Mouse (Mus musculus) liver, embryonic 14.5 days (tissue): ENCODE data around the gene Ooep. TPM values are rescaled to one million over a fixed set of nuclear protein-coding genes. Genes with fewer than 3 reads are reported as not detected.

Source experiments
- ATAC-seq: fragments of 200-750 bp; cut with Nextera tagmentation; 2 replicates; pipeline ENCODE4 v1.8.0; 2017; ENCODE audit warnings: moderate number of reproducible peaks, mild to moderate bottlenecking, moderate library complexity; ENCODE audit not compliant: insufficient read depth
- DNase-seq, 3 experiments: peaks; one replicate each; pipeline ENCODE4 v3.0.0-alpha.2; 2012 to 2013; ENCODE audit warnings: low read depth in 3 of 3, low spot score in 3 of 3
- H3K27ac ChIP-seq: fragments of 300-500 bp; sonication (generic); 2 replicates; pipeline ENCODE4 v1.5.1; 2014; ENCODE audit warnings: moderate library complexity, mild to moderate bottlenecking, control low read depth, inconsistent platforms
- H3K27me3 ChIP-seq: fragments of 300-500 bp; sonication (generic); 2 replicates; pipeline ENCODE4 v1.6.1; 2014; ENCODE audit warnings: mild to moderate bottlenecking, low read length, moderate library complexity; ENCODE audit not compliant: control insufficient read depth, insufficient read depth
- H3K36me3 ChIP-seq: fragments of 300-500 bp; sonication (generic); replicated peaks from 2 replicates; pipeline ENCODE4 v1.6.1; 2014; ENCODE audit warnings: low read depth; ENCODE audit not compliant: control insufficient read depth, insufficient read depth
- H3K4me1 ChIP-seq, 2 experiments: fragments of 200-500 bp in 1 of 2; fragments of 300-500 bp in 1 of 2; sonication (generic) in 1 of 2; replicated peaks; 2 replicates each; pipeline ENCODE4 v1.6.1; 2012 to 2014; ENCODE audit warnings: antibody characterized with exemption in 1 of 2, inconsistent platforms in 1 of 2, low read length in 1 of 2; ENCODE audit not compliant: control insufficient read depth in 2 of 2, insufficient read depth in 2 of 2
- H3K4me2 ChIP-seq: fragments of 300-500 bp; sonication (generic); 2 replicates; pipeline ENCODE4 v1.6.1; 2014; ENCODE audit warnings: low read depth, mild to moderate bottlenecking, control low read depth, moderate library complexity
- H3K4me3 ChIP-seq, 2 experiments: fragments of 200-500 bp in 1 of 2; fragments of 300-500 bp in 1 of 2; sonication (generic) in 1 of 2; 2 replicates each; pipeline ENCODE4 v1.5.1; 2012 to 2014; ENCODE audit warnings: low read depth in 2 of 2, low read length in 2 of 2, mild to moderate bottlenecking in 2 of 2, control low read depth in 1 of 2, inconsistent platforms in 1 of 2, moderate library complexity in 1 of 2; ENCODE audit not compliant: insufficient read depth in 1 of 2
- H3K9ac ChIP-seq: fragments of 300-500 bp; sonication (generic); replicated peaks from 2 replicates; pipeline ENCODE4 v1.6.1; 2014; ENCODE audit warnings: mild to moderate bottlenecking, control low read depth, moderate library complexity
- H3K9me3 ChIP-seq: fragments of 300-500 bp; sonication (generic); 2 replicates; pipeline ENCODE4 v1.6.1; 2016; ENCODE audit warnings: low read length, mixed read lengths; ENCODE audit not compliant: control insufficient read depth
- CTCF ChIP-seq: IDR thresholded peaks from 2 replicates; pipeline ENCODE4 v1.5.1; 2016; ENCODE audit warnings: antibody characterized with exemption, low read depth, control low read depth
- EP300 ChIP-seq: IDR thresholded peaks from 2 replicates; pipeline ENCODE4 v1.6.1; 2016; ENCODE audit warnings: antibody characterized with exemption, low read depth
- WGBS: fragments of 180-500 bp; shearing (Covaris S2); extraction: QIAGEN DNeasy Blood & Tissue Kit; methylation state at CpG from one replicate; pipeline ENCODE4 v1.1.7; 2014; ENCODE audit not compliant: insufficient replicate concordance; 5-methylcytosine and 5-hydroxymethylcytosine counted together
- polyA plus RNA-seq, 2 experiments: library from polyadenylated mRNA; depleted of rRNA in 1 of 2; stranded (reverse) in 1 of 2; unstranded in 1 of 2; fragments of >200 nt; fragmentation: Nextera tagmentation in 1 of 2; extraction: Ambion mirVana in 1 of 2; gene quantifications; 2 replicates each; pipeline versions ENCODE4 v1.2.1 to v1.2.3; 2012 to 2014

The Ooep gene
- 0.02 TPM in 1 of 2 replicates, not detected in the other for polyA plus RNA-seq (2012; rRNA removed)
- 0.09 TPM in 1 of 2 replicates, not detected in the other for polyA plus RNA-seq (2014; fragmentation: Nextera tagmentation; extraction: Ambion mirVana)

DNA sequence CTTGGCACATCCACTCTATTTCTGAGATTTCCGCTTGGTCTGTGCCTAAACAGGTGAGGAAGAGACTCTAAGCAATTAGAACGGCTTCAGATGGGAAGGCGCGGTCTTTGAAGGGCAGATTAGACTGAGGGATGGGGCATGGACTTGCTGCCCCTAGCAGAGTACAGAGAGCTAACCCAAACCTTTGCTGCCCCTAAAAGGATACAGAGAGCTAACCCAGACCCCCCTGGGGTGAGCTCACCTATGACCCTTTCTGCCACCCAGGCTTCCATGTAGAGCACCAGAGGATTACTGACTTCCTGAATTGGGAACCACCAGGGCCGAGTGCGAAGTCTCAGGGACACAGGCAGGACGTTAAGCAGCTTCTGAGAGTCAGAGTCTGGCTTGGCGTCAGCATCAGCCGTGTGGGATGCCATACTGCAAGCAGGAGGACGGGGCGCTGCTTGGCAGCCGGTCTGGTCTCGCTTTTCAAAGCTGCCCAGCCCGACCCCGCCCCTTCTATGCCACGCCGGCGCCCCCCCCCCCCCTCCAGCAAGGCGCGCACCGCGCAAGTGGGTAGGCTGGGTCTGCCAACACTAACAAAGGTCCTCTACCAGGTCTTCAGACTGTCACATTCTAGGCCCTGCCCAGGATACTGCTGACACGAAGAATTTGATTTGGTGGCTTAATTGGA, at the start of gene Ooep:
TSS of gene Ooep (minus strand) at position 613 of the 673 bp plus-strand sequence.
- WGBS: 7% methylated on average over 22 of the region's 23 CpGs
- no peaks in the 10 kb centered on the region for H3K9me3 ChIP-seq
- peaks cover 2% of the 10 kb centered on the region; the same call in 1 of the 2 replicates for H3K27me3 ChIP-seq
- no peak within 1 kb of the TSS for H3K4me3 ChIP-seq
- no peak for ATAC-seq
- no peak within 1 kb of the TSS for H3K9ac ChIP-seq
- H3K36me3 ChIP-seq: no peaks in the 10 kb centered on the region
- TF ChIP-seq EP300 (no peak), CTCF (no peak)
- H3K27ac ChIP-seq: no peak within 1 kb of the TSS
- H3K4me1 ChIP-seq: no peaks in the 10 kb centered on the region
- no peak for DNase-seq
- 0 out of 2 replicates have a peak within 1 kb of the TSS, but pooled peaks have one; percentile 11 for H3K4me2 ChIP-seq

DNA sequence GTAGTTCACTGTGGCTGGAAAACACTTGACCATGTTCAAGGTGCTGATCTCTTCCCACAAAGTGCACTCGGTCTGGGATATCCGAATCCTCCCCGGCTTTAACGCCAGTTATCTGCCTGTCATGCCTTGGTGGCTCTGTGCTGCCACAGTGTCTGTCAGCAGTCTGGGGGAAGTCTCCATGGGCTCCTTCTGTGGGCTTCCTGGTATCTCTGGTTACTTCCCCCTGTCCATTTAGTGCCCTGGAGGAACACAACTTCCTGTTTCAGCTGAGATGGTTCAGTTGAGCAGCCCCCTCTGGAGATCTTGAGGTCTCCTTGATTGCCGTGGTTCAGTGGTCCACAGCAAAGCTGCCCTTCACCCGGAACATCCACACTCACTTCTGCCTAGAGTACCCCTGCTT, 49.7 kb upstream of the Ooep start:
- no peak for ATAC-seq
- H3K4me1 ChIP-seq: peaks cover 0 to 6% of the 10 kb centered on the region in 2 experiments; a peak in 2 of 4 replicates
- H3K9me3 ChIP-seq: no peaks in the 10 kb centered on the region
- H3K36me3 ChIP-seq: no peaks in the 10 kb centered on the region
- WGBS: 20% methylated on average over 6 of the region's 6 CpGs
- H3K9ac ChIP-seq: no peak overlapping the region
- H3K27ac ChIP-seq: no peak overlapping the region
- no peak for TF ChIP-seq EP300
- TF ChIP-seq CTCF: no peak
- H3K4me2 ChIP-seq: peak overlapping the region; percentile 63
- no peaks in the 10 kb centered on the region for H3K27me3 ChIP-seq
- DNase-seq: no peak
- H3K4me3 ChIP-seq: no peak overlapping the region

GRCm38 (mm10) chr9:78427362-78427781, 48.8 kb upstream of the Ooep start:
- Histone ChIP-seq H3K36me3 (no peaks in the 10 kb centered on the region), H3K27ac (no peak overlapping the region), H3K9ac (no peak overlapping the region), H3K4me3 (peak overlapping the region; percentile 22 to 23), H3K27me3 (no peaks in the 10 kb centered on the region), H3K4me1 (peaks cover 0 to 6% of the 10 kb centered on the region in 2 experiments; a peak in 2 of 4 replicates), H3K9me3 (no peaks in the 10 kb centered on the region), H3K4me2 (peak overlapping the region; percentile 63)
- WGBS: 12% methylated on average over 24 of the region's 27 CpGs
- ATAC-seq (peak; percentile 64; the same call in 1 of the 2 replicates), DNase-seq (no peak)
- no peak for TF ChIP-seq EP300
- no peak for TF ChIP-seq CTCF

DNA sequence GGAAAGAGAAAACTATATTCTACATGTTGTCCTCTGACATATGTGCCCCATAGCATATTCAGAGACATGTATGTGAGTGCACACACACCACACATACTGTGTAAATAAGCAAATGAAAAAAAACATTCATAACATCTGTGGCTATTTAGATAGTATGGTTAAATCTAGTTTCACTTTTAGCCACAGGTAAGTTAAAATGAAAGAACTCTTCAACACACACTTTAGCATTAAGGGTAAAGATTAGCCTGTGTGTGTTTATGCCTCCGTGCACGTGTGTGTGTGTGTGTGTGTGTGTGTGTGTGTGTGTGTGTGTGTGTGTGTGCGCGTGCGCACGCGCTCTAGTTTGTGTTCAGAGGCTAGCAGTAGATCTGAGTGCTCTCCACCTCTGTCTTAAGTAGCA, 23.1 kb upstream of the Ooep start:
- WGBS: 77% methylated on average over 7 of the region's 7 CpGs
- ATAC-seq: no peak

DNA sequence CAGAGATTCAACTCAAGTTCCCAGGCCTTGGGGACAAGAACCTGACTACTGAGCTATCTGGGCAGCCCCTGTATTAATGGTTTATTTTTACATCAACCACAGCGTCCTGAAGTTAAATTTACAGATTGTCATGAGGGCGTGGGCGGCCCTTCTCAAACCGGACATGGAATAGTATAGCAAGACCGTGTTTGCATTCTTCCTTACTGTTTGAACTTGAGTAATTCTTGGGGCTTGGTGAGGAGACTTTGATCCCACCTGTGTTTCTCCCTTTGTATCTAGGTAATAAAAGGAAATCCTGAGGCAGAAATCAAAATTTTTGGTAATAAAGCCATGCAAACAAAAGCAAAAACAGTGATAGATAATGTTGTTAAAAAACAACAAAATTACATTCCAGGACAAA, 22.0 kb upstream of the Ooep start:
- WGBS: 55% methylated on average over 5 of the region's 5 CpGs
- no peaks in the 10 kb centered on the region for H3K36me3 ChIP-seq
- peaks cover 22% of the 10 kb centered on the region for H3K27me3 ChIP-seq
- DNase-seq (no peak), ATAC-seq (no peak)
- no peaks in the 10 kb centered on the region for H3K4me1 ChIP-seq
- no peak overlapping the region for H3K27ac ChIP-seq
- H3K9ac ChIP-seq: no peak overlapping the region
- TF ChIP-seq CTCF: no peak
- TF ChIP-seq EP300: no peak
- no peak overlapping the region for H3K4me3 ChIP-seq
- H3K9me3 ChIP-seq: no peaks in the 10 kb centered on the region
- H3K4me2 ChIP-seq: no peak overlapping the region

More for the DNA sequence above, 23.1 kb upstream of the Ooep start:
- peaks cover 11% of the 10 kb centered on the region for H3K27me3 ChIP-seq
- TF ChIP-seq EP300 (no peak), CTCF (no peak)
- no peaks in the 10 kb centered on the region for H3K9me3 ChIP-seq
- no peak overlapping the region for H3K4me3 ChIP-seq
- H3K4me2 ChIP-seq: no peak overlapping the region
- H3K27ac ChIP-seq: no peak overlapping the region
- H3K9ac ChIP-seq: no peak overlapping the region
- no peaks in the 10 kb centered on the region for H3K36me3 ChIP-seq
- H3K4me1 ChIP-seq: no peaks in the 10 kb centered on the region
- no peak for DNase-seq
